Mouse (Mus musculus) hindbrain, postnatal 0 days (tissue): ENCODE results near the gene Ugt2b38. TPM values are rescaled to one million over a fixed set of nuclear protein-coding genes. Genes with fewer than 3 reads are reported as not detected.
A peak's percentile ranks its signal among the peaks of the same experiment; 100 is the strongest.
"Not testable (repeated sequence)": the region's sequence is repeated elsewhere in the genome, so short reads cannot be mapped to it uniquely, and the experiment has no call there.

Source experiments
- ATAC-seq: fragments of 200-750 bp; cut with Nextera tagmentation; 2 replicates; pipeline ENCODE4 v1.8.0; 2017; ENCODE audit warnings: mild to moderate bottlenecking, moderate TSS enrichment, moderate library complexity
- DNase-seq: peaks from one replicate; pipeline ENCODE4 v3.0.0-alpha.2; 2015; ENCODE audit warnings: low spot score
- H3K27ac ChIP-seq: fragments of 300-500 bp; sonication (generic); 2 replicates; pipeline ENCODE4 v1.5.1; 2014; ENCODE audit warnings: mild to moderate bottlenecking
- H3K27me3 ChIP-seq: fragments of 300-500 bp; sonication (generic); 2 replicates; pipeline ENCODE4 v1.6.1; 2014; ENCODE audit warnings: low read length, mixed read lengths; ENCODE audit not compliant: insufficient read depth
- H3K36me3 ChIP-seq: fragments of 300-500 bp; sonication (generic); 2 replicates; pipeline ENCODE4 v1.6.1; 2014; ENCODE audit warnings: low read length, mixed read lengths; ENCODE audit not compliant: insufficient read depth
- H3K4me1 ChIP-seq: fragments of 300-500 bp; sonication (generic); 2 replicates; pipeline ENCODE4 v1.6.1; 2014; ENCODE audit warnings: antibody characterized with exemption, low read length, mixed read lengths; ENCODE audit not compliant: insufficient read depth
- H3K4me2 ChIP-seq: fragments of 300-500 bp; sonication (generic); 2 replicates; pipeline ENCODE4 v1.6.1; 2014; ENCODE audit warnings: low read depth, mild to moderate bottlenecking, low read length, moderate library complexity, mixed read lengths
- H3K4me3 ChIP-seq: fragments of 300-500 bp; sonication (generic); 2 replicates; pipeline ENCODE4 v1.5.1; 2014; ENCODE audit warnings: low read length
- H3K9ac ChIP-seq: fragments of 300-500 bp; sonication (generic); replicated peaks from 2 replicates; pipeline ENCODE4 v1.6.1; 2014; ENCODE audit warnings: mild to moderate bottlenecking, low read length, moderate library complexity, mixed read lengths
- H3K9me3 ChIP-seq: fragments of 300-500 bp; sonication (generic); 2 replicates; pipeline ENCODE4 v1.6.1; 2016; ENCODE audit warnings: low read length, mixed read lengths
- CTCF ChIP-seq: IDR thresholded peaks from 2 replicates; pipeline ENCODE4 v1.5.1; 2016; ENCODE audit warnings: antibody characterized with exemption, control low read depth, low read depth
- WGBS: fragments of 180-500 bp; shearing (Covaris S2); extraction: QIAGEN DNeasy Blood & Tissue Kit; methylation state at CpG from one replicate; pipeline ENCODE4 v1.1.7; 2014; 5-methylcytosine and 5-hydroxymethylcytosine counted together
- polyA plus RNA-seq: library from polyadenylated mRNA; unstranded; fragments of >200 nt; fragmentation: Nextera tagmentation; extraction: Ambion mirVana; gene quantifications from 2 replicates; pipeline ENCODE4 v1.2.1, GENCODE M21; 2015
- total RNA-seq: library from RNA; depleted of rRNA; stranded (reverse); fragments of >200 nt; gene quantifications from 2 replicates; pipeline ENCODE4 v1.2.3, GENCODE M21; 2014; rRNA removed

Ugt2b38 gene
- total RNA-seq (not detected in 2 replicates), polyA plus RNA-seq (not detected in 2 replicates)

GRCm38 (mm10) chr5:87424041-87424440 is at the start of gene Ugt2b38:
Ugt2b38 (minus strand) TSS chr5:87424203.
- not testable (repeated sequence) for H3K4me1 ChIP-seq, DNase-seq, H3K36me3 ChIP-seq, H3K27me3 ChIP-seq, H3K9me3 ChIP-seq, H3K27ac ChIP-seq, H3K9ac ChIP-seq, H3K4me2 ChIP-seq, ATAC-seq, H3K4me3 ChIP-seq
- WGBS = 91% methylated on average over 1 of the region's 2 CpGs

- TF ChIP-seq CTCF = no peak
- WGBS = 35% methylated on average over 1 of the region's 1 CpGs
- Histone ChIP-seq H3K36me3 (no peaks in the 10 kb centered on the region), H3K4me3 (no peak overlapping the region), H3K27me3 (no peaks in the 10 kb centered on the region), H3K9ac (no peak overlapping the region), H3K9me3 (no peaks in the 10 kb centered on the region), H3K4me1 (no peaks in the 10 kb centered on the region), H3K27ac (no peak overlapping the region), H3K4me2 (no peak overlapping the region)
- DNase-seq (no peak), ATAC-seq (no peak)
These were observed 34.8 kb upstream of the Ugt2b38 start for GRCm38 (mm10) chr5:87458810-87459209.

GRCm38 (mm10) chr5:87457701-87458100 is 33.7 kb upstream of the Ugt2b38 start:
- Histone ChIP-seq H3K27ac (no peak overlapping the region), H3K27me3 (no peaks in the 10 kb centered on the region), H3K9me3 (no peaks in the 10 kb centered on the region), H3K4me1 (no peaks in the 10 kb centered on the region), H3K4me2 (no peak overlapping the region), H3K36me3 (no peaks in the 10 kb centered on the region), H3K9ac (no peak overlapping the region), H3K4me3 (no peak overlapping the region)
- no peak for TF ChIP-seq CTCF
- DNase-seq (no peak), ATAC-seq (no peak)

GRCm38 (mm10) chr5:87456216-87456850 is 32.3 kb upstream of the Ugt2b38 start:
- DNase-seq (no peak), ATAC-seq (no peak)
- Histone ChIP-seq H3K36me3 (no peaks in the 10 kb centered on the region), H3K9ac (no peak overlapping the region), H3K9me3 (no peaks in the 10 kb centered on the region), H3K4me3 (no peak overlapping the region), H3K27ac (no peak overlapping the region), H3K4me2 (no peak overlapping the region), H3K27me3 (no peaks in the 10 kb centered on the region), H3K4me1 (no peaks in the 10 kb centered on the region)
- TF ChIP-seq CTCF = no peak
- WGBS = 91% methylated on average over 3 of the region's 3 CpGs

GRCm38 (mm10) chr5:87455519-87455918 is 31.5 kb upstream of the Ugt2b38 start:
- TF ChIP-seq CTCF = no peak
- Histone ChIP-seq H3K9me3 (no peaks in the 10 kb centered on the region), H3K4me1 (no peaks in the 10 kb centered on the region), H3K36me3 (no peaks in the 10 kb centered on the region), H3K27me3 (no peaks in the 10 kb centered on the region), H3K4me2 (no peak overlapping the region), H3K9ac (no peak overlapping the region), H3K27ac (no peak overlapping the region), H3K4me3 (no peak overlapping the region)
- ATAC-seq (no peak), DNase-seq (no peak)

GRCm38 (mm10) chr5:87452514-87452913 is 28.5 kb upstream of the Ugt2b38 start:
- not testable (repeated sequence) for H3K9me3 ChIP-seq, H3K27me3 ChIP-seq, H3K4me2 ChIP-seq, H3K27ac ChIP-seq, H3K9ac ChIP-seq, DNase-seq, H3K4me3 ChIP-seq, H3K4me1 ChIP-seq, H3K36me3 ChIP-seq, ATAC-seq
- 87% methylated on average over 4 of the region's 5 CpGs for WGBS

GRCm38 (mm10) chr5:87436264-87436663 is 12.3 kb upstream of the Ugt2b38 start:
- Histone ChIP-seq H3K27ac (no peak overlapping the region), H3K4me1 (no peaks in the 10 kb centered on the region), H3K36me3 (no peaks in the 10 kb centered on the region), H3K27me3 (no peaks in the 10 kb centered on the region), H3K9me3 (no peaks in the 10 kb centered on the region), H3K4me3 (no peak overlapping the region), H3K9ac (no peak overlapping the region), H3K4me2 (no peak overlapping the region)
- DNase-seq (peak; percentile 19), ATAC-seq (no peak)
- TF ChIP-seq CTCF = peak; percentile 58
- 42% methylated on average over 3 of the region's 3 CpGs for WGBS
